Mouse (Mus musculus): ENCODE measurements around the gene Olfr129. TPM values are rescaled to one million over a fixed set of nuclear protein-coding genes. Genes with fewer than 3 reads are reported as not detected.

The Olfr129 gene
- not detected in 2 replicates for polyA plus RNA-seq (2012; rRNA removed)

DNA sequence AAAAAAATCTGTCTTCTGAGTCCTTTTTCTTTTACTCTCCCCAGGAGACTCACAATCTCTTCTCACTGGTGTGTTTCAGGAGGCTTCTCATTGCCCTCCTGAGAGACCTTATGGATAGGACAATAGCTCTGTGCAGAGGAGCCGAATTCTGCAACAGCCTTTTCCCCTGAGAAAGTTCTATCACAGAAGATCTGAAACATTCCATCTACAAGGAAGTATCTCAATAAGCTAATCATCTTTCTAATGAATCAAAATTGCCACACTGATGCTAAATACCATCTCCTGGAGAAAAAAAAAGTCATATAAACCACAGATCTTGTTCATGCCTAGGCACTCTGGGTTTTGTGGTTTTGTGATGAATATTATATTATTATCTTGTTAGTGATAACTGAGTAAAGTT, at the start of gene Olfr129:
Olfr129 (minus strand) TSS at position 101 of the 400 bp plus-strand sequence.

DNA sequence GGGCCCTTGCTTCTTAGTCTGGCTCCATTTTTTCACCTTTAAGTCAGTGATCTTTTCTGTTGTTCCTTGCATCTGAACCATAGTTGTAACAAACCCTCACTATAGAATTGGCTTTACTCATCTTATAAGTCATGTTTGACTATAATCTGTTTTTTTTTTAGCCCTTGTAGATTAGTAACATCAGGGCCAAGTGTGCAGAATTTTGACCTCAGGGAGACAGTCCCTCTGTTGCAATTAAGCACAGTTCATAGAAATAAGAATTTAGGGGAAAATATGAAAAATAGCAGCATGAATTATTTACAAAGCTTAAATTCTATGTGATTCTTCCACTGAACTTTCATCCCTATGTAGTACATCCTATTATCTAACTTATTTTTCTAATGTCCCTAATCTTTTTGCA, 28.7 kb upstream of the Olfr129 start, which contains the start of gene Olfr131:
Olfr131 (minus strand) TSS at position 101 of the 400 bp plus-strand sequence.

DNA sequence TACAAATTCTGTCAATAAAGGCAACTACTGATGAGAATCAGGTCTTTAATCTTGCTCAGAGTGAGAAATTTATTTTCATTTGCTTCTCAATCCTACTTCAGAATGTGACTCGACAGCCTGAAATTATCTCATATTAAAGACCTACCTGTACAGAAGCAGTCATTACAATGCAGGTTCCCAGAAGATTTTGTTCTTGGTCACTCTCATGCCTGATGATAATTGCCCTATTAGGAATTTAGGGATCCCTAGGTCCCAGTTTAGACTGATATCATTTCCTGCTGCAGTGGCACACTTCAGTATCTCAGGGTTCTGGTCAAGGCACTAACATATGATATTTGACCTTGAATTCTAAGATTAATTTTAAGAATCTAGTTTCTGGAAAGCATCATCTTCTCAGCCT, 3.7 kb upstream of the Olfr129 start, which contains the start of gene Olfr130:
Olfr130 (plus strand) TSS at position 301 of the 400 bp plus-strand sequence.

Other genes starting within 250 kb of the Olfr129 start
- gene Olfr125, start 227.1 kb downstream of the Olfr129 start, polyA plus RNA-seq (2012; rRNA removed) = not detected in 2 replicates
- not detected in 2 replicates for gene Olfr126, start 212.6 kb downstream of the Olfr129 start, polyA plus RNA-seq (2012; rRNA removed)
- gene Olfr127, start 159.6 kb downstream of the Olfr129 start, polyA plus RNA-seq (2012; rRNA removed) = not detected in 2 replicates
- gene Olfr128, start 139.5 kb downstream of the Olfr129 start, polyA plus RNA-seq (2012; rRNA removed) = not detected in 2 replicates
- gene Olfr761, start 107.0 kb downstream of the Olfr129 start, polyA plus RNA-seq (2012; rRNA removed) = not detected in 2 replicates
- not detected in 2 replicates for gene Olfr130, start 3.8 kb upstream of the Olfr129 start, polyA plus RNA-seq (2012; rRNA removed)
- gene Olfr131, start 28.6 kb upstream of the Olfr129 start, polyA plus RNA-seq (2012; rRNA removed) = not detected in 2 replicates
- gene Olfr132, start 74.4 kb upstream of the Olfr129 start, polyA plus RNA-seq (2012; rRNA removed) = not detected in 2 replicates
- not detected in 2 replicates for gene Olfr133, start 85.2 kb upstream of the Olfr129 start, polyA plus RNA-seq (2012; rRNA removed)
- gene Olfr134, start 111.3 kb upstream of the Olfr129 start, polyA plus RNA-seq (2012; rRNA removed) = not detected in 2 replicates
- gene Olfr135, start 144.3 kb upstream of the Olfr129 start, polyA plus RNA-seq (2012; rRNA removed) = not detected in 2 replicates
- gene Olfr138, start 201.0 kb upstream of the Olfr129 start, polyA plus RNA-seq (2012; rRNA removed) = not detected in 2 replicates
- gene Olfr137, start 247.5 kb upstream of the Olfr129 start, polyA plus RNA-seq (2012; rRNA removed) = not detected in 2 replicates